In genomic region chr13:63530371-63530764, GRCm38 (mm10) we compare ENCODE assay signal across 19 mouse cellular contexts. TPM values are rescaled to one million over a fixed set of nuclear protein-coding genes. Genes with fewer than 3 reads are reported as not detected.
DNase-seq lines count a peak whose midpoint lies in the region; ATAC-seq and TF ChIP-seq lines count a peak whose summit lies in the region.
"Had no signal": no experiment of that assay in that cellular context is flagged by ENCODE, and none has a peak within 500 bp of the region (broad histone marks: within the 10 kb centered on the region; RNA-seq: fewer than 3 reads in every experiment).

No protein-coding gene starts in this region.

- peak overlapping the region; percentile 63 for H3K27ac ChIP-seq in lung, embryonic 15.5 days
- H3K27ac ChIP-seq in ES-Bruce4 (ENCODE audit: insufficient read depth, low read length) = peak overlapping the region; percentile 100
- H3K27ac ChIP-seq: forebrain, embryonic 12.5 days had no signal

- TF ChIP-seq POLR2A in ES-Bruce4 (IDR thresholded peaks at IDR 0.05; ENCODE audit: insufficient read depth, low read length) = no peak

- H3K4me2 ChIP-seq in lung, embryonic 15.5 days = no peak overlapping the region
- H3K4me2 ChIP-seq: embryonic facial prominence, embryonic 15.5 days; forebrain, embryonic 12.5 days; heart, embryonic 12.5 days had no signal

- 48% methylated on average over 3 of the region's 3 CpGs for WGBS in lung, embryonic 15.5 days

- peak; percentile 95 for TF ChIP-seq EP300 in ES-Bruce4 (IDR thresholded peaks at IDR 0.05; ENCODE audit: insufficient read depth, low read depth, low read length)

- ATAC-seq in lung, embryonic 15.5 days (ENCODE audit: borderline replicate concordance, extremely low read depth, low FRiP score, low TSS enrichment) = no peak
- ATAC-seq: inflammation-experienced regulatory T-cells, adult 6 months; liver, postnatal 0 days; midbrain, embryonic 16.5 days had no signal

- TF ChIP-seq CTCF in ES-Bruce4 (IDR thresholded peaks at IDR 0.05; ENCODE audit: low read depth, low read length) = no peak

- H3K4me3 ChIP-seq in lung, embryonic 15.5 days = no peak overlapping the region
- 0 out of 2 replicates have a peak overlapping the region, but pooled peaks have one; percentile 5 for H3K4me3 ChIP-seq in ES-Bruce4 (ENCODE audit: low read depth, low read length)
- H3K4me3 ChIP-seq: embryonic facial prominence, embryonic 15.5 days; forebrain, embryonic 12.5 days; heart, embryonic 12.5 days; megakaryocyte, embryonic 14.5 days had no signal

- H3K27me3 ChIP-seq in lung, embryonic 15.5 days = no peaks in the 10 kb centered on the region
- H3K27me3 ChIP-seq in ES-Bruce4 (ENCODE audit: control insufficient read depth, insufficient read depth, low read length, poor library complexity, severe bottlenecking) = no peaks in the 10 kb centered on the region
- H3K27me3 ChIP-seq: embryonic facial prominence, embryonic 15.5 days; heart, embryonic 12.5 days; megakaryocyte, embryonic 14.5 days had no signal

- H3K9ac ChIP-seq in lung, embryonic 15.5 days = no peak overlapping the region
- H3K9ac ChIP-seq in ES-Bruce4 (ENCODE audit: low read depth, poor library complexity, severe bottlenecking) = no peak overlapping the region
- H3K9ac ChIP-seq: embryonic facial prominence, embryonic 15.5 days; forebrain, embryonic 12.5 days; heart, embryonic 12.5 days; liver, postnatal 0 days had no signal

- H3K36me3 ChIP-seq in lung, embryonic 15.5 days = peaks cover 84% of the 10 kb centered on the region
- peaks cover 59% of the 10 kb centered on the region for H3K36me3 ChIP-seq in ES-Bruce4 (ENCODE audit: control insufficient read depth, insufficient read depth, low read length, poor library complexity, severe bottlenecking)

- H3K4me1 ChIP-seq in lung, embryonic 15.5 days = peaks cover 79% of the 10 kb centered on the region
- peaks cover 9% of the 10 kb centered on the region for H3K4me1 ChIP-seq in ES-Bruce4 (ENCODE audit: control insufficient read depth, insufficient read depth, low read length)

- no peaks in the 10 kb centered on the region for H3K9me3 ChIP-seq in lung, embryonic 15.5 days
- no peaks in the 10 kb centered on the region for H3K9me3 ChIP-seq in ES-Bruce4 (replicated peaks; ENCODE audit: control insufficient read depth, insufficient read depth, low read length, poor library complexity, severe bottlenecking)
- H3K9me3 ChIP-seq: embryonic facial prominence, embryonic 15.5 days; forebrain, embryonic 12.5 days; heart, embryonic 12.5 days; megakaryocyte, embryonic 14.5 days had no signal

- DNase-seq in lung, postnatal 10 days = no peak
- peak; percentile 31 for DNase-seq in WW6 (ENCODE audit: low read depth, low spot score)
- peak; percentile 27 to 31 for DNase-seq in thymus, postnatal 10 days (ENCODE audit: low spot score in 2 of 2)
- DNase-seq in urinary bladder, postnatal 10 days (ENCODE audit: low spot score) = no peak
- no peak for DNase-seq in embryo, embryonic 10.5 days (ENCODE audit: low spot score)
- DNase-seq in right cerebral cortex, postnatal 25 days = no peak
- DNase-seq: cerebellum, postnatal 10 days; embryo, embryonic 11 days; layer of hippocampus, postnatal 36 days; liver; liver, postnatal 0 days had no signal

RNA-seq across cellular contexts. Expression of gene Fancc, which starts 33.3 kb away (rescaled TPM):
- polyA plus RNA-seq in lung, embryonic 15.5 days (2015; fragmentation: Nextera tagmentation; extraction: Ambion mirVana) = 25.2 and 28.7 TPM in 2 replicates
- 13.3 and 16.2 TPM in 2 replicates for polyA plus RNA-seq in ES-Bruce4 (2011; ENCODE audit: insufficient read depth, insufficient read length, low read depth, missing spikeins)

RNA-seq across cellular contexts. Expression of gene Ptch1, which starts 43.0 kb away (rescaled TPM):
- polyA plus RNA-seq in lung, embryonic 15.5 days (2015; fragmentation: Nextera tagmentation; extraction: Ambion mirVana) = 34.8 and 36.8 TPM in 2 replicates
- 45.5 and 48.8 TPM in 2 replicates for polyA plus RNA-seq in ES-Bruce4 (2011; ENCODE audit: insufficient read depth, insufficient read length, low read depth, missing spikeins)

Comparison
In these comparisons a context has a peak if more than half of its experiments do, and no peak if none do; other contexts are left out.
1. DNase-seq: peak in WW6 (single experiment) and thymus, postnatal 10 days (2 of 2); none in lung, postnatal 10 days (single experiment), urinary bladder, postnatal 10 days (single experiment), embryo, embryonic 10.5 days (single experiment) and right cerebral cortex, postnatal 25 days (single experiment).